Mouse (Mus musculus) stomach, embryonic 15.5 days (tissue): ENCODE results near the gene Gm43064. TPM values are rescaled to one million over a fixed set of nuclear protein-coding genes. Genes with fewer than 3 reads are reported as not detected.

Experiments used
- polyA plus RNA-seq: library from polyadenylated mRNA; unstranded; fragments of >200 nt; fragmentation: Nextera tagmentation; extraction: Ambion mirVana; gene quantifications from 2 replicates; pipeline ENCODE4 v1.2.1, GENCODE M21; 2015

The Gm43064 gene
- polyA plus RNA-seq, 1 experiment from 2014 or later, result 0.19 TPM

Other genes with a start within 250 kb of the Gm43064 start
- 2.5 and 2.6 TPM in 2 replicates for gene Syt6, start 234.3 kb upstream of the Gm43064 start, polyA plus RNA-seq
- 0.18 and 0.74 TPM in 2 replicates for gene Atg4a-ps, start 163.5 kb upstream of the Gm43064 start, polyA plus RNA-seq
- gene Olfml3, start 71.6 kb upstream of the Gm43064 start, polyA plus RNA-seq, result 49.2 and 52.1 TPM in 2 replicates
- not detected in 2 replicates for gene Gm10964, start 70.2 kb upstream of the Gm43064 start, polyA plus RNA-seq
- gene Hipk1, start 18.0 kb upstream of the Gm43064 start, polyA plus RNA-seq, result 10.1 and 11.1 TPM in 2 replicates
- 21.7 and 24.1 TPM in 2 replicates for gene Dclre1b, start 129 bp upstream of the Gm43064 start, polyA plus RNA-seq
- 19.5 and 19.6 TPM in 2 replicates for gene Ap4b1, start 53 bp upstream of the Gm43064 start, polyA plus RNA-seq
- 0.23 and 0.68 TPM in 2 replicates for gene Bcl2l15, start 23.0 kb downstream of the Gm43064 start, polyA plus RNA-seq
- 1.8 TPM in 2 replicates for gene Ptpn22, start 50.2 kb downstream of the Gm43064 start, polyA plus RNA-seq
- gene Rsbn1, start 104.5 kb downstream of the Gm43064 start, polyA plus RNA-seq, result 10.2 and 11.7 TPM in 2 replicates
- gene Phtf1, start 158.5 kb downstream of the Gm43064 start, polyA plus RNA-seq, result 23.6 and 25.3 TPM in 2 replicates